Mouse (Mus musculus): Measurements from ENCODE around the gene Zfp704.

- no peak for TF ChIP-seq GATA1 (IDR thresholded peaks at IDR 0.05; ENCODE audit: borderline replicate concordance, low read length)
- TF ChIP-seq FLI1 (IDR thresholded peaks at IDR 0.05; ENCODE audit: low read length) = no peak
These were observed 41.9 kb downstream of the Zfp704 start for GRCm38 (mm10) chr3:9567948-9568347.

Measured in megakaryocyte, embryonic 14.5 days (primary cell).